Mouse (Mus musculus) adrenal gland, adult 18-20 months (tissue): ENCODE data around the gene Odf3. TPM values are rescaled to one million over a fixed set of nuclear protein-coding genes. Genes with fewer than 3 reads are reported as not detected.

Source experiments
- DNase-seq, 2 experiments: peaks; one replicate each; pipeline ENCODE4 v3.0.0; 2021 to 2022; ENCODE audit warnings: low spot score in 2 of 2
- total RNA-seq, 2 experiments: library from RNA; stranded (reverse); gene quantifications; 1 replicate in 1 of 2; 2 replicates in 1 of 2; pipeline ENCODE4 v1.2.3; 2021

The Odf3 gene
- total RNA-seq, 2 experiments from 2014 or later: 0.26 to 0.40 TPM

DNA sequence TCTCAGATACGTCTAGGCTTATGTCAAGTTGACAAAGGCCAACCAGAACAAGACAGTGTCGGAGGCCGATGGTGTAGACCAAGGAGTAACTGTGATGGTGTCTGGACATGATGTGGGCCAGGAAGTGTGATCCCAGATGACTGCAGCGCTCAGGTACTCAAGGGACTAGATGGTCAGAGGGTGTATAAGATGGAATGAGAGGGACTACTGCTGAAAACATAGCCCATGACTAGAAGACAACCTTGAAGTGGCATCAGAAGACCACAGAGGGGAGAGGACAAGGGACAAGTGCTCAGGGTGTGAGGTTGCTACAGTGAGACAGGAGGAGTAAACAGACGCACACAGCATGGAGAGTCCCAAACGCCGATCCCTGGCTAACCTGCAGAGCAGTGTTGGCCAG lies 3.8 kb upstream of the Odf3 start:
- DNase-seq: no peak

- DNase-seq: peak; percentile 96
Observed at GRCm38 (mm10) chr7:140844905-140845665, 2.5 kb upstream of the Odf3 start, which contains the start of gene Scgb1c1. TSS of gene Scgb1c1 (plus strand) at chr7:140845547.

DNA sequence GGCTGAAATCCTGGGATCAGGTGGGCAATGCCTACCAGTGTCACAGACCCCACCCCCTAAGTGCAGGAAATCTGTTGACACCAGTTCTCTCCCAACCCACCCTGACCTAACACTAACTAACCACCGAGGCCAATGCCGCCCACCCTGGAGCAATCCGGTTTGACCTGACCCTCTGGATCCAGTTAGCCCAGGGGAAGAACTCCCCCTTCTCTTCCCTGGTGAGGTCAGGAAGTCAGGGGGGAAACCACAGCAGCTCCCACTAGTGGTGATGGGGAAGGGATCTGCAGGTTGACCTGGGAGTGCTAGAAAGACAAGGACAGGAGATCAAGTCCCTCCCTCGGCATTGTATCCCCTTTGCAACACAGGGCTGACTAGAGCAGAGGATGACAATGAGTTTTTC lies 1.9 kb upstream of the Odf3 start:
- no peak for DNase-seq

- DNase-seq: no peak
Observed at GRCm38 (mm10) chr7:140846676-140847075, 929 bp upstream of the Odf3 start.

DNA sequence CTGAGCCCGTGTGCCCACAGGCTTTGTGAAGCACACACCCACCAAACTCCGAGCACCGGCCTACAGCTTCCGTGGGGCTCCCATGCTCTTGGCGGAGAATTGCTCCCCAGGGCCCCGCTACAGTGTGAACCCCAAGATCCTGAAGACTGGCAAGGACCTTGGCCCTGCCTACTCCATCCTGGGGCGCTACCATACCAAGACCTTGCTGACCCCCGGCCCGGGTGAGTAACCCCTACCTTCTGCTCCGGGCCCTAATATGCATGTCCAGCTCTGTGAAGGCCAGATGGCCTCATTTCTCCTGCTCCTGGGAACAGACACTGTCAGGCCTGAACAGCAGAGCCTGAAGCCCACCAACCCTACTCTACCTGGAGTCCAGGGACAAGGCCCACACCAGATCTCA lies 986 bp downstream of the Odf3 start:
- no peak for DNase-seq

- DNase-seq: no peak
Observed at GRCm38 (mm10) chr7:140851916-140852315, 4.3 kb downstream of the Odf3 start.

DNA sequence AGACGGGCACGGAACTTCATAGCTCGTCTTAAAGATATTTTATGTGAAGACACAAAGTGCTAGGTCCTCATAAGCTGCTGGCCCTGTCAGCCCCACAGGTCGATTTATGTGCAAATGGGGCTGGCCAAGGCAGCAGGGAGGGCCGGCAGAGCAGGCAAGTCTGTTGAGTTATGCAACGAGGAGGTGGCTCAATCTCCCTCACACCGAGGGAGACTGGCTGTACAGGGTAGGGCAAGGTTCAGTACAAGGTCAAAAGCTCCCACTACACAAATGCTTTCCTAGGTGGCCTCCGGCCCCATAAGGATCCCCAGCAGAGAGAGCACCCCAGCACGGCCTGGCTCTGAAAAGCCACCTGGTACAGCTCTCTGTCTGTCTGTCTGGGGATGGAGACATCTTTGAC lies 5.8 kb downstream of the Odf3 start:
- DNase-seq: no peak

GRCm38 (mm10) chr7:140854483-140854882 lies 6.9 kb downstream of the Odf3 start:
- no peak for DNase-seq

DNA sequence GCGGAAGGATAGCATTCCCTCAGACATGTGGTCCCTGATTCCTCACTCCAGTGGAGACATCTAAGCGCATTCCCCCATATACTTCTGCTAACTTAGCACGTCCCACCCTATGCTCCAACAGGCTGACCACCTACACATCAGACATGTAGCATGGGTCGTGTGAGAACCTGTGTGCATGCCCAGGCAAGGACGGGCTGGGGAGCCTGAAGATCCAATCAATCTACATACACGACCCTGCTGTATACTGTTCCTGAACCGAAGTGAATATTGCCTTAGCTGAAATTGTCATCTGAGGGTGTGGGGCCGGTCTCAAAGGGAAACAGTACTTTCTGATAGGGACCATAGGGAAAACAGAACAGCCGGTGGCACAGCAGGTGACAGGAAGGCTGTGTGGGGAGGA lies 7.6 kb downstream of the Odf3 start:
- no peak for DNase-seq

GRCm38 (mm10) chr7:140855860-140856784 lies 8.5 kb downstream of the Odf3 start, which contains the start of gene Gm45785:
TSS of gene Gm45785 (minus strand) at chr7:140856331.
- peak; percentile 70 to 80 for DNase-seq

GRCm38 (mm10) chr7:140856785-140857549 lies 9.4 kb downstream of the Odf3 start, which contains the start of gene Ric8a:
TSS of gene Ric8a (plus strand) at chr7:140856957.
- DNase-seq: peak; percentile 87 to 89

- no peak for DNase-seq
Observed at GRCm38 (mm10) chr7:140857550-140858505, 10.2 kb downstream of the Odf3 start, which contains the start of gene Bet1l. TSS of gene Bet1l (minus strand) at chr7:140857577.

GRCm38 (mm10) chr7:140858746-140859145 lies 11.1 kb downstream of the Odf3 start:
- DNase-seq: no peak

GRCm38 (mm10) chr7:140859997-140860396 lies 12.4 kb downstream of the Odf3 start:
- DNase-seq: no peak

DNA sequence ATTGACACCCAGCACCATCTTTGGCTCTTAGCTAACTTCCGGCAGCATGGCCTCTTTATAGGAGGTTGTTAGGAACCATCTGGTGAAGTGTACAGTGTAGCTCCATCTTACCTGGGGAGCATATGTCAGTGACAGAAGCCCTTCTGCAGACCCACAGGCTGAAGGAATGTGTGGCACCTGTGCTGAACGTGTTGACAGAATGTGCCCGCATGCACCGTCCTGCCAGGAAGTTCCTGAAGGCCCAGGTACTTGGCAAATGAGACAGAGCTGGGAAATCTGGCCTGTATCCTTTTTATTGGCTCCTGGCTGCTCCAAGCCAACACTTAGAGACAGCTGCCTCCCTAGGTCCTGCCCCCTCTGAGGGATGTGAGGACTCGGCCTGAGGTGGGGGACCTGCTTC lies 13.1 kb downstream of the Odf3 start:
- DNase-seq: no peak

DNA sequence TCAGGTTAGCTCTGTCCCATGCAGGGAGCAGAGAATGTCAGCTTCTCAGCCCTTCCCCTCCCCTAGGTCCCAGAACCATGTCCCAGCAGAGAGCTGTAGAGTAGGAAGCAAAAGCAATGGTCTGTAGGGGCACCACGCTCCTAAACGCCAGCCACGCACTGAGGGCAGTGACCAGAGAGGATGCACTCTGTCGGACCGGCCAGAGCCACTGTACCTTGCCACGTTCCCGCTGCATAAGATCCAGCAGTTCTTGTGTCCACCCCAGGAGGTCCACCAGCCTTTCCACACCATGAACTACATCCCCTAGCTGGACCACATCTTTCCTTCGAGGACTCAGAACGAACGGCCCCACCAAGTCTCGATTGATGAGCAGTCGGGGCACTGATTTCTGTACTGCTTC lies 17.2 kb downstream of the Odf3 start:
- no peak for DNase-seq

DNA sequence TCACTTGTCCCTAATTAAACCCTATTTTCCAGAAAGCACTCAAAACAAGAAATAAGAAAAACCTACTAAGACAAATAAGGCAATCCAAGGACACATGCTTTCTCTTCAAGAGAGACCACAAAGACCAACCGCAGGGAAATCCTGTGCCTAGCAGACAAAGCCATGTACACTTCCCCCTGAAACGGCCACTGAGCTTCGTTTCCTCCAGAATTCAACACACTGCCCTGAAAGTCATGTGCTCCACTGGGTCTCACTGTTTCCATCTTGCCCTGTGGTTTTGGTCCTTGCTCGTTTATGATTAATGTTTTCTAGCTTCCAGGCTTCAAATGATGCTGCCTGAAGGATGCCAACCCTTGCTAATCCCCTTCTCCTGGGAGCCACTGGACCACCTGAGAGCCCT lies 26.6 kb downstream of the Odf3 start:
- no peak for DNase-seq

GRCm38 (mm10) chr7:140877364-140877763 lies 29.8 kb downstream of the Odf3 start:
- no peak for DNase-seq

DNA sequence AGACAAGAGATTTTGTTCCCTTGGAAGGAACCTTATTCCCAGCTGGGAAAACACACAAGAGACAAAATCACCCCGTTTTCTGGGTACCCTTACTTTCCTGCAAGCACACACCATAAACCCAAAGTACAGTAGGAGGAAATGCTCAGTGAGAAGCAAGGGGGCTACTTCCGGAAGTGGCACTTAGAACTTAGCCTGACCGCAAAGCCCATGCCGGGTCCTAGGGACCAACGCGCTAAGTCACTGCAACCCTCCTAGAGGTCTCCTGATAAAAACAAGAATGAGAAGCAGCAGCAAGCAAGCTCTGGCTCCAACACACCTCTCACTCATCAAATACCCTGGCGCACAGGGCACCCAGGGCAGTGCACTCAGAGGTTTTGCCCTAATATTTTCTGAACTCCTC lies 31.8 kb downstream of the Odf3 start:
- DNase-seq: no peak

DNA sequence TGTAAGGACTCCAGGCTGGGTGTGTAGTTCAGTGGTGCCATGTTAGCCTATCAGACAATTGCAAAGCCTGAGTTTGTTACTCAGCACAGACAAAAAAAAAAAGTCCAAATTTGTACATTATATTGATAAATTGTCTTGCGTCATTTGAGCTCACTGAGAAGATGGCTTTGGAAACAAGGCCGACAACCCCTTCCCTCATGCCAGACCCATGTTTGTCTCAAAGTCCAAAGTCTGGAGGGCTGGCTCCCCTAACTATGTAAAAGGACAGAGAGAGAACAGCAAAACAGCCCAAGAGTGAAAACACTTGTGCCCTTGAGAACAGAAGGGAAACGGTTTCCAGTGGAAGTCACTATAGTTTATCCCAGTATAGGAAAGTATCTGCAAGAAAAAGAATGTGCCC lies 32.8 kb downstream of the Odf3 start:
- no peak for DNase-seq
